Mouse (Mus musculus) urinary bladder, postnatal 25 days (tissue): Measurements from ENCODE around the gene Sox10.

Experiments used
- DNase-seq: peaks from one replicate; pipeline ENCODE4 v3.0.0; 2022; ENCODE audit warnings: low spot score

The Sox10 gene

GRCm38 (mm10) chr15:79165140-79165539 is at the start of gene Sox10:
Gene Sox10, minus strand, starts transcription at chr15:79165240.
- no peak for DNase-seq

- DNase-seq = no peak
Observed at GRCm38 (mm10) chr15:79213591-79213990, 48.6 kb upstream of the Sox10 start.

- DNase-seq = no peak
Observed at GRCm38 (mm10) chr15:79212750-79213446, 47.9 kb upstream of the Sox10 start.

- DNase-seq = no peak
Observed at GRCm38 (mm10) chr15:79210357-79210756, 45.3 kb upstream of the Sox10 start.

- DNase-seq = no peak
Observed at GRCm38 (mm10) chr15:79208758-79209439, 43.9 kb upstream of the Sox10 start.

- no peak for DNase-seq
Observed at GRCm38 (mm10) chr15:79208211-79208610, 43.2 kb upstream of the Sox10 start.

- no peak for DNase-seq
Observed at GRCm38 (mm10) chr15:79202575-79202974, 37.5 kb upstream of the Sox10 start.

- no peak for DNase-seq
Observed at GRCm38 (mm10) chr15:79201491-79202150, 36.6 kb upstream of the Sox10 start.

GRCm38 (mm10) chr15:79199390-79199976 is 34.4 kb upstream of the Sox10 start:
- no peak for DNase-seq

GRCm38 (mm10) chr15:79195492-79195891 is 30.5 kb upstream of the Sox10 start:
- DNase-seq = no peak

- no peak for DNase-seq
Observed at GRCm38 (mm10) chr15:79194946-79195345, 29.9 kb upstream of the Sox10 start.

GRCm38 (mm10) chr15:79194048-79194447 is 29.0 kb upstream of the Sox10 start:
- DNase-seq = no peak

GRCm38 (mm10) chr15:79192885-79193845 is 28.1 kb upstream of the Sox10 start:
- DNase-seq = no peak

- DNase-seq = no peak
Observed at GRCm38 (mm10) chr15:79192450-79192849, 27.4 kb upstream of the Sox10 start.

- no peak for DNase-seq
Observed at GRCm38 (mm10) chr15:79191426-79191825, 26.4 kb upstream of the Sox10 start.

- DNase-seq = no peak
Observed at GRCm38 (mm10) chr15:79187819-79188218, 22.8 kb upstream of the Sox10 start.

GRCm38 (mm10) chr15:79185213-79185612 is 20.2 kb upstream of the Sox10 start:
- DNase-seq = no peak

- DNase-seq = no peak
Observed at GRCm38 (mm10) chr15:79176905-79177304, 11.9 kb upstream of the Sox10 start.

GRCm38 (mm10) chr15:79166712-79167111 is 1.7 kb upstream of the Sox10 start:
- no peak for DNase-seq

- no peak for DNase-seq
Observed at GRCm38 (mm10) chr15:79164251-79164650, 789 bp downstream of the Sox10 start.

- no peak for DNase-seq
Observed at GRCm38 (mm10) chr15:79162822-79163221, 2.2 kb downstream of the Sox10 start.

- no peak for DNase-seq
Observed at GRCm38 (mm10) chr15:79162301-79162700, 2.7 kb downstream of the Sox10 start.
